Mouse (Mus musculus) heart, embryonic 16.5 days (tissue): ENCODE data around the gene Ccdc81. TPM values are rescaled to one million over a fixed set of nuclear protein-coding genes. Genes with fewer than 3 reads are reported as not detected.

Experiments used
- ATAC-seq: fragments of 200-750 bp; cut with Nextera tagmentation; replicated peaks from 2 replicates; pipeline ENCODE4 v1.8.0; 2017; ENCODE audit warnings: moderate number of reproducible peaks; ENCODE audit not compliant: insufficient read depth, low FRiP score; ENCODE audit errors: extremely low read depth
- H3K27ac ChIP-seq: fragments of 300-500 bp; sonication (generic); 2 replicates; pipeline ENCODE4 v1.5.1; 2014; ENCODE audit warnings: mild to moderate bottlenecking, low read length, control low read depth, moderate library complexity
- H3K27me3 ChIP-seq: fragments of 300-500 bp; sonication (generic); 2 replicates; pipeline ENCODE4 v1.6.1; 2014; ENCODE audit warnings: low read length, mixed read lengths; ENCODE audit not compliant: control insufficient read depth, insufficient read depth
- H3K36me3 ChIP-seq: fragments of 300-500 bp; sonication (generic); 2 replicates; pipeline ENCODE4 v1.6.1; 2014; ENCODE audit not compliant: control insufficient read depth, insufficient read depth
- H3K4me1 ChIP-seq: fragments of 300-500 bp; sonication (generic); 2 replicates; pipeline ENCODE4 v1.6.1; 2014; ENCODE audit warnings: low read length, mixed read lengths; ENCODE audit not compliant: control insufficient read depth, insufficient read depth
- H3K4me2 ChIP-seq: fragments of 300-500 bp; sonication (generic); 2 replicates; pipeline ENCODE4 v1.6.1; 2014; ENCODE audit warnings: low read depth, mild to moderate bottlenecking, control low read depth, low read length
- H3K4me3 ChIP-seq: fragments of 300-500 bp; sonication (generic); 2 replicates; pipeline ENCODE4 v1.5.1; 2014; ENCODE audit warnings: mild to moderate bottlenecking, control low read depth, low read length
- H3K9ac ChIP-seq: fragments of 300-500 bp; sonication (generic); 2 replicates; pipeline ENCODE4 v1.6.1; 2014; ENCODE audit warnings: low read length, control low read depth
- H3K9me3 ChIP-seq: fragments of 300-500 bp; sonication (generic); replicated peaks from 2 replicates; pipeline ENCODE4 v1.6.1; 2016; ENCODE audit warnings: low read length; ENCODE audit not compliant: control insufficient read depth
- WGBS: fragments of 180-500 bp; shearing (Covaris S2); extraction: QIAGEN DNeasy Blood & Tissue Kit; methylation state at CpG from one replicate; pipeline ENCODE4 v1.1.7; 2014; 5-methylcytosine and 5-hydroxymethylcytosine counted together
- polyA plus RNA-seq: library from polyadenylated mRNA; unstranded; fragments of >200 nt; fragmentation: Nextera tagmentation; extraction: Ambion mirVana; gene quantifications from 2 replicates; pipeline ENCODE4 v1.2.1, GENCODE M21; 2015

Ccdc81 gene
- 0.18 and 0.24 TPM in 2 replicates for polyA plus RNA-seq

DNA sequence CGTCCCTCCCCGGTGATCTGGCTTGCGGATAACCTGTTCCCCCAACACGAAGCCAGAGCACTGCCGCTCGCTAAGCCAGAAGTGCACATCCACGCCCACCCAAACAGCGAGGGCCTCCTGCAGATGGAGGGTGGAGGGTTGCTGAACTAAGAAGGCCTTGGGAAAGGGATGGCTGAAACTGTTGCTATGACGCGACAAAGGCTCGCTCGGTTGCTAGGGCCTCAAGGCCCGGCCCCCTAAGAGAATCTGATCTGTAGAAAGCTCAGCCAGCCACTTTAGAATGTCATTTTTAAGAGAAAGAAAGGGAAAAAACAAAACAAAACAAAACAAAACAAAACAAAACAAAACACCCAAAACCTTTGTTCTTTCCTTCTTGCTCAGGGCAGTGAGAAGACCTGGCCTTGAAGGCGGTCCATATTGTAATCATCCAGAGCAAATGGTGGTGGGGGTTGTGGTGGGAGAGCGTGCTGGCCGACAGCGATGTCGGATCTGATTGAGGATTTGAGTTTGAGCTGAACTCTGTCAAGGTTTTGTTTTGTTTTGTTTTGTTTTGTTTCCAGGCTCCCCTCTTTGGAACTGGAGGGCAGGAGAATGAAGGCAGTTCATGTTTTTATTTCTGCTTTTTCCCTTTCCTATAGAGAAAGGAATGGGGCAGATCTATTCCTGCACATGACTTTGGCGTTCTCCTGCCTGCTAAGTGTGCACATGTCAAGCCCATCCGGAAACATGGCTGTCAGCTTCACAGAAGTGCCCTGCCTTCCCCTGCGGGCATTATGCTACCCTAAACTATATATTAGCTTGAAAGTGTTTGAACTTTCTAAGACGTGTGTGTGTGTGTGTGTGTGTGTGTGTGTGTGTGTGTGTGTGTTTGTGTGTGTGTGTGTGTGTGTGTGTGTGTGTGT lies at the start of gene Ccdc81:
TSS of gene Ccdc81 (minus strand) at position 188 of the 902 bp plus-strand sequence.
- H3K9ac ChIP-seq = no peak within 1 kb of the TSS
- H3K27ac ChIP-seq = no peak within 1 kb of the TSS
- no peak for ATAC-seq
- no peaks in the 10 kb centered on the region for H3K36me3 ChIP-seq
- no peaks in the 10 kb centered on the region for H3K27me3 ChIP-seq
- no peaks in the 10 kb centered on the region for H3K9me3 ChIP-seq
- H3K4me3 ChIP-seq = 0 out of 2 replicates have a peak within 1 kb of the TSS, but pooled peaks have one; percentile 7
- 38% methylated on average over 22 of the region's 22 CpGs for WGBS
- peaks cover 5% of the 10 kb centered on the region; the same call in 1 of the 2 replicates for H3K4me1 ChIP-seq
- H3K4me2 ChIP-seq = peak within 1 kb of the TSS; percentile 49

DNA sequence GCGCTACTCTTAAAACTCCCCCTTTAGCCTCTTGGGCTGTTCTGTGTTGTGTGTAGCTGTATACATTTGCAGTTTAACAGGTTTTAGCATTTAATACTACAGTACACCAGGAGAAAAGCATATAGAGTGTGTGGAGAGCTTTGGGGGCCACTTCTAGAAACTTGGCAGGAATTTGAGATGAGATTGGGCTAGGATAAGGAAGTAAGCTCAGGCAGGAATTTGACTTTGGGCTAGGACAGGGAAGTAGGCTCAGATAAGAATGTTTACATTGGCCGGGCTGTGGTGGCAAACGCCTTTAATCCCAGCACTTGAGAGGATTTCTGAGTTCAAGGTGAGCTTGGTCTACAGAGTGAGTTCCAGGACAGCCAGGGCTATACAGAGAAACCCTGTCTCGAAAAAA lies 46.0 kb upstream of the Ccdc81 start:
- Histone ChIP-seq H3K36me3 (peaks cover 2% of the 10 kb centered on the region; the same call in 1 of the 2 replicates), H3K4me1 (no peaks in the 10 kb centered on the region), H3K27me3 (no peaks in the 10 kb centered on the region), H3K9me3 (0 out of 2 replicates have a peak, but pooled peaks cover 3% of the 10 kb centered on the region), H3K4me3 (no peak overlapping the region), H3K9ac (no peak overlapping the region), H3K4me2 (no peak overlapping the region), H3K27ac (no peak overlapping the region)
- no peak for ATAC-seq
- WGBS = 60% methylated on average over 4 of the region's 4 CpGs

DNA sequence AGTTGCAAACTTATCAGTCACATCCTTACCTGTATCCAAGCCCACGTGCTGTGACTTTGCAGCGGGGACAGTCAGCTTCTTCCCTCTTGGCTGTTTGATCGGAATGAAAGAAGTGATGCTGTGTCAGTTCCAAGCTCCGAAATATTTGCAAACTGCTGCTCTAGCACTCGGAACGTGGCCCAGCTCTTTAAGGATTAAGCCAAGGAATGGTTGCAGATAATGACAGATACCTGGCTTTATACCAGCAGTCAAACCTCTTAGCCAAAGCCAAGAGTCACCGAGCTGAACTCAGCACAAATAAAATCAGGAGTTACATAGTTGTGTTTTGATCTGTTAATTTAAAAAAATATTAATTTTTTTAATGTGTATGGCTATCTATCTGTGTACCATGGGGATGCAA lies 44.6 kb upstream of the Ccdc81 start:
- Histone ChIP-seq H3K4me2 (no peak overlapping the region), H3K4me3 (no peak overlapping the region), H3K27ac (no peak overlapping the region), H3K27me3 (no peaks in the 10 kb centered on the region), H3K36me3 (no peaks in the 10 kb centered on the region), H3K9ac (no peak overlapping the region), H3K9me3 (0 out of 2 replicates have a peak, but pooled peaks cover 3% of the 10 kb centered on the region), H3K4me1 (no peaks in the 10 kb centered on the region)
- no peak for ATAC-seq
- 65% methylated on average over 7 of the region's 7 CpGs for WGBS

DNA sequence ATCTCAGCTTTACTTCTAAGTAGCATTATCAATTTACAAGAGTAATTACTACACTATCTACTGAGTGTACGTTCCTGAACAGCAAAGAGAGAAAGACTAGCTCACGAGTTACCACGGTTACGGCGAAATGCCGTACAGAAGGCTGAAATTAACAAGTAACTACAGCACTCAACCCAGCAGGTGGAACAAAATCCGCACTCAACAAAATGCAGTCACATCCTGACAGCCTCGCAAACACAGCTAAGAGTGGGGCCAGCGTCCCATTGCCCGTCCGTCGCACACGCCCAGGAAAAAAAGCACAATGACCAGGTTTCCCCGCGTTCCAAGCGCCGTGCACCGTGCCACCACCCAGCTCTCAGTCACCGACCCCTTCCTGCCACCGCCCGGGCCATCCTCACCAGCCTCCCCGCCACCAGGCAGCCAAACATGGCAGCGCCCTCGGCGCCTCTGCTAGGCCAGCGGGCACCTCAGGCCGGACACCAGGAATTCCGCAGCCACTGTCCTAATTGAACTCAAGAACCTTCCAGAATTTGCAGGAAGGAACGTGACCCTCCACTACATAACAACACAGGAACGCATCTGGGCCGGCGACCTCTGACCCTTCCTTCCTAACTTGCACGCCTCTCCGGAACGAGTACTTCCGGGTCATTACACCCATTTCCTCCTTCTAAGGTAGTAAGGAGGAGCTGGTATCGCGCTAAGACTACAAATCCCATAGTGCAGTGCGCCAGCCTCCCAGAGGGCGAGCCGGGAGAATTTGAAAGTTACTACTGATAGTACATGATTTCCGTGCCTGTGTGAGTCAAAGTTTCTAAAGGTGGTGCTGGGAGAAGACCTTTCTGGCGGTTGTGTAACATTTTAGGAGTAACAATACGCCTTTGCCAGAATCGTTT lies 37.4 kb upstream of the Ccdc81 start, which contains the start of gene Hikeshi:
TSS of gene Hikeshi (minus strand) at position 634 of the 893 bp plus-strand sequence.
- H3K9me3 ChIP-seq = no peaks in the 10 kb centered on the region
- peak within 1 kb of the TSS; percentile 96 for H3K4me3 ChIP-seq
- H3K4me1 ChIP-seq = peaks cover 13% of the 10 kb centered on the region
- H3K36me3 ChIP-seq = no peaks in the 10 kb centered on the region
- WGBS = under 1% methylated on average over 45 of the region's 45 CpGs
- peak within 1 kb of the TSS; percentile 84 for H3K27ac ChIP-seq
- peak within 1 kb of the TSS; percentile 90 for H3K9ac ChIP-seq
- H3K4me2 ChIP-seq = peak within 1 kb of the TSS; percentile 82
- no peaks in the 10 kb centered on the region for H3K27me3 ChIP-seq
- ATAC-seq = peak; percentile 99

DNA sequence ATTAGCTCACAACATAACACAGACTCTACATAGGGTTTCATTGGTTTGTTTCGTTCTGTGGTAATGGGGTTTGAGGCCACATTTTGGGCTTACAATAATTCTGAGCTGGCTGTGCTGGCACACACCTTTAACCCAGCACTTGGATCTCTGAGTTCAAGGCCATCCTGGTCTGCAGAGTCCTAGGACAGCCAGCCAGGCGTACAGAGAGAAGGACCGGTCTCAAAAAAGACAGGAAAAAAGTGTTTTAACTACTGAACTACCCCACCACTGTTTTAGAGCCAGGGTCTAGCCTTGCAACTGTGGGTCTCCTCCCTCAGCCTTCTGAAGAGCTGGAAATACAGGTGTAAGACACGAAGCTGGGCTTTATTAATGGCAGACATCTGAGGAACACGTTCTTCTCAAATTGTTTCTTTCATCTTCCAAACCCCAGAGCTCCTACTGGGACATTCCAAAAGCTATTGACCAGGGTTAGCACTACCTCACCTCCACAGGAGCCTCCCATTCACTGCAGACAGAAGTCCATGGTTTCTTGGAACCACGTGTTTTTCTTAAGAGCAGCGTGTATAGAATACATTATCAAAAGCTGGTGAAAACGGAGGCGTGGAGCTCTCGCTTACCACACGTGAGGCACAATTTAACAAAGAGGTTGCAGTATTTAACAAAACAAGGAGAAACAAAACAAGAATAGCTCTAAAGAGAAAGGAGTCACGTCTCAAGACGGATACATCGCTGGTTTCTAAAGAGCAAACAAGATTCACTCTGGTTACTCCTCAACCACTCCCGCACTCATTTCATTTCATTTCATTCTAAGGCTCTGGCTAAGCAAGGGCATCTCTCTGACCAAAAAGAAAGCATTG lies 36.3 kb upstream of the Ccdc81 start:
- Histone ChIP-seq H3K4me2 (peak overlapping the region; percentile 82), H3K27ac (no peak overlapping the region), H3K9ac (peak overlapping the region; percentile 90), H3K4me1 (peaks cover 13% of the 10 kb centered on the region), H3K27me3 (no peaks in the 10 kb centered on the region), H3K36me3 (peaks cover 1% of the 10 kb centered on the region; the same call in 1 of the 2 replicates), H3K4me3 (peak overlapping the region; percentile 96), H3K9me3 (no peaks in the 10 kb centered on the region)
- WGBS = 53% methylated on average over 15 of the region's 15 CpGs
- ATAC-seq = no peak

DNA sequence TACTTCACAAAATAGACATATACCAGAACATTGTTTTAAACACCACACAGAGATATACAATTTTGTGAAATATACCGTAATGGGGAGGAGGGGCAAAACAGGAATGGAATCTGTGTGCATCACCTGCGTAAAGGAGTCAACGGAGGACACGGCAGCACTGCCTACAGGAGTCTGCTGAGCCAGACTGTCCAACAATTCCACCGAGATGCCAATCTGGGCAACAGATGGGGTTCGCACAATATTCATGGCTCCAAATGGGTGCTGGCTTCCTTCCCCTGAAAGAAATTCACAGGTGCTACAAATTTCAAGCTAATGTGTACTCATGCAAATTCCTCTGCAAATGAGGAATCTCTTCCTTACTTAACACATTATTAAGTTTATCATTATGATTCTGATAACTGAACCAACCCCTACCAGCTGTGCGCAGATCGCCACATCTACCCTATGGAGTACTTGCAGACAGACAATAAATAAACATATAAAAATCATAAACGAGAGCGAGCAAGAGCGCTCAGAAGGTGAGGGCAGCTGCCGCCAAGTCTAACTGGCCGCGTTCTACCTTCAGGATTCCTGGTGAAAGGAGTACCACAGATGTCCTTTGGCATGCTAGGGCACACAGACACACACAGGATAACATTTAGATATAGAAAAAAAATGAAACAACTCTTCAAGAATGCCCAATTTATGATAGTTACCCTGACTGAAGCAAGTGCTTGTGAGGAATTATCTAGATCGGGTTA lies 20.2 kb upstream of the Ccdc81 start:
- WGBS = 96% methylated on average over 15 of the region's 15 CpGs
- Histone ChIP-seq H3K27ac (no peak overlapping the region), H3K9ac (no peak overlapping the region), H3K9me3 (no peaks in the 10 kb centered on the region), H3K4me1 (no peaks in the 10 kb centered on the region), H3K36me3 (peaks cover 14% of the 10 kb centered on the region), H3K4me2 (no peak overlapping the region), H3K27me3 (no peaks in the 10 kb centered on the region), H3K4me3 (no peak overlapping the region)
- no peak for ATAC-seq

DNA sequence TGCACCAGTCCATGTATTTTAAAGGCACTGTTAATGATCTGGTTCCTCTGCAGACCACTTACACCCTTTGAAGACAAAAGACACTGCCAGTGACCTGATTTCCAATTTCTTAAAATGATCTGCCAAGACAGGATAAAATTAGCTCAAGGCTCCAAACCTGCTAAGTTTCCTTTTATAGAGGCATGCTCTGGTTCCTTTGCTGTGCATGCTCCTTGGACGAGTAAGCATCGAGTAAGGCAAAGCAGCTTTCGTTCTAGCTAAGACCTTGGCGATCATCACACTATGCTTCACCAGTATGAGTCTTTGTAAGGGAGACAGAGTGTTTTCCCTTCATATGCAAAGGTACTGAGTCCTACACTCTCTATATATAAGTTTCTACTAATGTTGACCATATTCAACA lies 14.3 kb upstream of the Ccdc81 start:
- Histone ChIP-seq H3K27ac (no peak overlapping the region), H3K4me3 (no peak overlapping the region)

DNA sequence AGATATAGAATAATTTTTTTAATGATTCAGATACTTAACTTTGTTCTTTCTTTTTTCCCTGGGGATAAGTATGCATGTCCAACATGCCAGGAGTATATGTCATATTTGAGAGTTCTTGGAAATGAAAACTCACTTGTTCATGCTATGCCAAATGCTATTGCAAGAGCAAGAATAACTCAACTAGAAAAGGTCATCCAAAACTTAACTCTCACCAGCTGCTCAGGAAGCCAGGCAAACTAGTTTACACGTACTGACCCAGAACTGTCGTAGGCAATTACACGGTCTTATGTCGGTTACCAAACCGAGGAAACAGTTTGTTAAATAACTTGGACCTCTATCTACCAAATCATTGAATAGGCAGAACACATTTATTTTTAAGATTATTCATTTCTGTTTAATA lies 13.3 kb upstream of the Ccdc81 start:
- 0 out of 2 replicates have a peak, but pooled peaks have one; percentile 6 for ATAC-seq
- Histone ChIP-seq H3K4me1 (no peaks in the 10 kb centered on the region), H3K36me3 (peaks cover 19% of the 10 kb centered on the region; the same call in 1 of the 2 replicates), H3K27me3 (no peaks in the 10 kb centered on the region), H3K27ac (no peak overlapping the region), H3K4me3 (no peak overlapping the region), H3K9ac (no peak overlapping the region), H3K4me2 (no peak overlapping the region), H3K9me3 (no peaks in the 10 kb centered on the region)
- 92% methylated on average over 5 of the region's 5 CpGs for WGBS

More for the DNA sequence above, 14.3 kb upstream of the Ccdc81 start:
- no peaks in the 10 kb centered on the region for H3K9me3 ChIP-seq
- ATAC-seq = no peak
- H3K9ac ChIP-seq = no peak overlapping the region
- peaks cover 19% of the 10 kb centered on the region; the same call in 1 of the 2 replicates for H3K36me3 ChIP-seq
- no peaks in the 10 kb centered on the region for H3K4me1 ChIP-seq
- H3K4me2 ChIP-seq = no peak overlapping the region
- 88% methylated on average over 4 of the region's 4 CpGs for WGBS
- H3K27me3 ChIP-seq = no peaks in the 10 kb centered on the region
